Mouse (Mus musculus): ENCODE data around the gene Dnase1l1.

Dnase1l1 gene

DNA sequence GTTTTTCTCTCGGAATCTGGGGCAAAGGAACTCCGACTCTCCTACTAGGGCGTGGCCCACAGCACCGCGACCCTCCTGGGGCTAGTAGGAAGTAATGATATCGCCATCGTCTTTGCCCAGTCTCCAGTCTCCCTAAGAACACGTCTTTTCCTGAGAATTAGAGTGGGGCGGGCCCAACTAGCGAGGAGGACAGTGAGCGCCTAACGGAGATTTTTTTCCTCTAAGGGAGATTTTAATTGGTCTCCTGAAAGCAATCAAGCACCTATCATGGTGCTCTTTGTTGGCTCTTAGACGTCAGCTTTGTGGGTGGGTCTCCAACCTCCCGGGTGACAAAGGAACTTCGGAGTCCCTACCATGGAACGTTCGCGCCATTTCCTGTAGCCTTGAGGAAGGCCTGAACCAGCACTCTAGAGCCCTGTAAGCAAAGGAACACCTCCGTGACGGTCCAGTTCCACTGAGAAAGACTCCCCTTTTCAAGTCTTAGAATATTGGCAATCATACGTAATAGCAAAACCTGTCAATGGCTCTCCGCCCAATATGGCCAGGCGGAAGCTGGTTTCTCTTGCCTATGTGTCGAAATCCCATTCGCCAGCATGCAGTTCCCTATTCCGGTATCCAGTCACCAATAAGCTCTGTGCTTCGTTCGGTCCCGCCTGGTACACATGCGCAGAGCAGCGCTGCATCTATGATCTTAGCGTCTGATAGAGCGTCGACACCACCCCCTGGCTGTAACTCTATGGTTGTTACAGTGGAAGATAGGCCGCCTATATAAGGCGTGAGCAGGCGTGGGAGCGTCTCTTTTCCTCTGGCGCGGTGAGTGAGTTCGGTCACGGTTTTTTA is 11.9 kb downstream of the Dnase1l1 start, which contains the start of gene Rpl10:
Rpl10 (plus strand) TSS at position 751 of the 840 bp plus-strand sequence.
- DNase-seq (ENCODE audit: low read depth, low spot score) = peak; percentile 99

- peak; percentile 65 for DNase-seq (ENCODE audit: low read depth, low spot score)
Observed at GRCm38 (mm10) chrX:74269736-74270061, 12.4 kb downstream of the Dnase1l1 start.

DNA sequence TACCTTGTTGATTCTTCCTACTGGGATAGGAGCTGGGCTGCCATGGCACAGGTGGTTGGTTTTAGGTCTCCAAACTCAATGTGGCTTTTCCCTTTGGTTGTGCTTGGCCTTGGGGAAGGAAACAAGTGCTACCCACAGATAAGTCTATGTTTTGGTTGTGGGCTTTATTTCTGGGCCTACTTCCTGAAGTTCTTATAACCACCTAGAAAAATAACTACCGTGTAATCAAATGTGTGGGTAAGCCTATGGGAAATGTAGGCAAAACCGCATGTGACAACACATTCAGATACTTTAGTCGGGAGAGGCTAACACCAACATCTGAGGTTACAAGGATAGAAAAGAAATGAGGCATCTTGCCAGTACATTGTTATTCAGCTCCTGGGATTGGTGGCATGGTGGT is 24.4 kb downstream of the Dnase1l1 start:
- no peak for DNase-seq (ENCODE audit: low read depth, low spot score)

GRCm38 (mm10) chrX:74254888-74255565 is 27.1 kb downstream of the Dnase1l1 start:
- DNase-seq (ENCODE audit: low read depth, low spot score) = no peak

- DNase-seq (ENCODE audit: low read depth, low spot score) = peak; percentile 98
Observed at GRCm38 (mm10) chrX:74254153-74254887, 27.8 kb downstream of the Dnase1l1 start, which contains the start of gene Emd. Gene Emd (plus strand): TSS chrX:74254687.

DNA sequence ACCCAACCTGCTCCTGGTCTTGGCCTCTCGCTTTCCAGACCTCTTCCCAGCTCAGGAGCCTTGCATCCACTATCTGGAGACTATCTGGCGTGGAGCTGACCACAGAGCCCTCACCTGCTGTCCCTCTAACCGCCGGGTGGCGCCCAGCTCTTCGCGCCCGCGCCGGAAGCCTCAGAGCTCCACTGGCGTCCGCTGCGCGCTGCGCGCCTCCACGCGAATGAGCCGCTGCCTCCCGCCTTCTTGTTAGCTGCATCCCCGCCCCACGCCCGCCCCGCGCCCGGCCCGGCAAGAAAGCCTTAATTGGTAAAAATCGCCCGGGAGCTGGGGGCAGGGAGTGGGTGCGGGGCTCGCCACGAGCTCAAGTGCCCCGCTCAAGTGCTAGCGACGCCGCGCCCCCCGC is 32.5 kb downstream of the Dnase1l1 start, which contains the start of gene Flna:
Flna (minus strand) TSS at position 206 of the 400 bp plus-strand sequence.
- peak; percentile 85 for DNase-seq (ENCODE audit: low read depth, low spot score)

GRCm38 (mm10) chrX:74248651-74249050 is 33.5 kb downstream of the Dnase1l1 start:
- DNase-seq (ENCODE audit: low read depth, low spot score) = peak; percentile 71

GRCm38 (mm10) chrX:74246693-74247092 is 35.4 kb downstream of the Dnase1l1 start:
- no peak for DNase-seq (ENCODE audit: low read depth, low spot score)

- DNase-seq (ENCODE audit: low read depth, low spot score) = peak; percentile 97
Observed at GRCm38 (mm10) chrX:74246213-74246681, 35.9 kb downstream of the Dnase1l1 start.

GRCm38 (mm10) chrX:74245687-74246086 is 36.5 kb downstream of the Dnase1l1 start:
- peak; percentile 85 for DNase-seq (ENCODE audit: low read depth, low spot score)

DNA sequence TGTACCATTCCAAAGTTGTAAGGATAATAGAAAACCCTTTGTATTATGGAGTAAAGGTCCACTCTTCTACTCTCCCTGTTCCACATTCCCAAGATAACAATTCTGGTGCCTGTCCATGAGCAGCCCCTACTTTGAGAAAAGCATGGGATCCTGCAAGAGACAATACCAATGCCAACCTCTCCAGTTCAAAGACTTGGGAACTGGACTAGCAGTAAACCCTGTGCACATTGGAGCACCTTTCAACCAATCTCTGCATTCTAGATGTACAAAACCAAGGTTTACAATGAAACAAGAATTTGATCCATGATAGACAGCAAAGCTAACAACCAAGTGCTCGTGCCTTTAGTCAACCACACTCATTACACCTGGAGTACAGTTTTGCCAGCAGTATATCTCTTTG is 37.0 kb downstream of the Dnase1l1 start:
- DNase-seq (ENCODE audit: low read depth, low spot score) = no peak

DNA sequence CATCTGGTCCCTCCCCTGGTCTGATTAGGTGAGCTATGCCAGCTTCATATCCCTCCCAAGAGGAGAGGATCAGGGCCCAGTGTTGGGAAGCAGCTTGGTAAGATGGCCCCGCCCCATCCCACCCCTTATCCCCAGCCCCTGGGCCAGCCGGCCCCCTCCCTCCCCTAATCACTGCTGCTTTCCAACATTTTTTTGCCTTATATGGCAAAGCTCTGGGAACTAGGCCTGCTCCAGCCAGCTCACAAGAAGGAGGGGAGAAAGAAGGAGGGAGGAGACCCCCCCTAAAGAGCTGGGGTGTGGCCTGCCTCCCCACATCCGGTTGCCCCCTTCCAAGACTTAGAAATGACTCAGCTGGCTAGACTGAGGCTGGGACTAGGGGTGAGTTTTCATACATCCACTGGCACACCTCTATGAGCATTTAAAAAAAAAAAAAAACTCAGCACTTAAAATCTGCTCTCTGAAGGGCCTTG is 37.5 kb downstream of the Dnase1l1 start:
- DNase-seq (ENCODE audit: low read depth, low spot score) = peak; percentile 47

DNA sequence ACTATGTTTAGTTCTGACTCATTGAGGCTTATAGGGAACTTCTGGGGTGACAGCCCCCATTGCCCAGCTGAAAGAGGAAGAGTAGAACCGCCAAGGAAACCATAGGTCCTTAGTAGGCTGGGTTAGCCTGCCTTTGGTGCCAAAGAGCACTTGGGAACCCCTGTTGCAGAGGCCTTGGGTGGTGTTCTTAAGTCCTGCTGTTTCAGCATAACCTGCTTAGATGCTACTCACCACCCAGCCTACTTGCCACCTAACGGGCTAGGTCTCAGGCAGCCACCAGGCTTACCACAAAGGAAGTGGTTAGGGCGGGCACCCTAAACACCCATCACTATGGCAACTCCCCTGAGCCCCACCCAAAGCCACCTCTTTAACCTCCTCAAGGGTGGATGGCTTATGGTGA is 38.3 kb downstream of the Dnase1l1 start:
- no peak for DNase-seq (ENCODE audit: low read depth, low spot score)

- DNase-seq (ENCODE audit: low read depth, low spot score) = peak; percentile 8
Observed at GRCm38 (mm10) chrX:74243396-74243795, 38.7 kb downstream of the Dnase1l1 start.

GRCm38 (mm10) chrX:74240332-74240731 is 41.8 kb downstream of the Dnase1l1 start:
- DNase-seq (ENCODE audit: low read depth, low spot score) = no peak

GRCm38 (mm10) chrX:74233196-74233595 is 48.9 kb downstream of the Dnase1l1 start:
- no peak for DNase-seq (ENCODE audit: low read depth, low spot score)

DNA sequence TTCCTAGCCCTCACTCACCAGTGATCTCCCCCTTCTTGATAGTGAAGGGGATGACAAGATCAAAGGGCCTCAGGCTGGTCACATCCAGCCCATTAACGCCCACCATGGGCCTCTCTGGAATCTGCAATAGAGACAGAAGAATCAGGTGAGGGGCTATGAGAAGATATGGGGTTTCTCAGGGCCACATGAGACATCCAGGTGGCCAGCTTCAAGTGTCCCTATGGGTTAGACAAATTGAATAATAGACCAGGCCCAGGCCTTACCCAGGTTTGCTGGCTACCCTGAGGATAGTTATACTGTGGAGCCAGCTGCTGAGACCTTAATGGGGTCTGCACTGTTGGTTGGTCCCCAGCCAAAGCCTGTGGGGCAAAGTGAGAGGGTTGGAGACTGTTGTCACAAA is 52.1 kb downstream of the Dnase1l1 start:
- DNase-seq (ENCODE audit: low read depth, low spot score) = no peak

Data from brain, adult 2 months (tissue).